Mouse (Mus musculus) layer of hippocampus, adult 9-11 months (tissue): ENCODE data around the gene Gm20661.

Experiments
- DNase-seq: peaks from one replicate; pipeline ENCODE4 v3.0.0; 2022

Gene Gm20661

GRCm38 (mm10) chr9:107968531-107968930 is 14.3 kb upstream of the Gm20661 start:
- no peak for DNase-seq

- no peak for DNase-seq
Measured at GRCm38 (mm10) chr9:107970311-107970710, 12.5 kb upstream of the Gm20661 start.

- no peak for DNase-seq
Measured at GRCm38 (mm10) chr9:107971690-107972541, 10.9 kb upstream of the Gm20661 start.

GRCm38 (mm10) chr9:107974491-107975171 is 8.2 kb upstream of the Gm20661 start:
- no peak for DNase-seq

- DNase-seq: no peak
Measured at GRCm38 (mm10) chr9:107975399-107976386, 7.2 kb upstream of the Gm20661 start, which contains the start of gene Uba7. TSS of gene Uba7 (plus strand) at chr9:107975505.

GRCm38 (mm10) chr9:107978815-107979214 is 4.0 kb upstream of the Gm20661 start:
- DNase-seq: no peak

GRCm38 (mm10) chr9:107981684-107982605 is 913 bp upstream of the Gm20661 start:
- DNase-seq: peak; percentile 85

GRCm38 (mm10) chr9:107983421-107983890 is 598 bp downstream of the Gm20661 start:
- peak; percentile 89 for DNase-seq

GRCm38 (mm10) chr9:107984052-107984753 is 1.3 kb downstream of the Gm20661 start:
- no peak for DNase-seq

GRCm38 (mm10) chr9:107984754-107985055 is 1.8 kb downstream of the Gm20661 start:
- DNase-seq: no peak

GRCm38 (mm10) chr9:107985131-107986119 is 2.6 kb downstream of the Gm20661 start, which contains the start of gene Inka1:
TSS of gene Inka1 (minus strand) at chr9:107985879.
- DNase-seq: peak; percentile 89

- peak; percentile 77 for DNase-seq
Measured at GRCm38 (mm10) chr9:107986376-107986775, 3.5 kb downstream of the Gm20661 start.

GRCm38 (mm10) chr9:107987950-107988349 is 5.1 kb downstream of the Gm20661 start:
- no peak for DNase-seq

GRCm38 (mm10) chr9:107992197-107992596 is 9.3 kb downstream of the Gm20661 start, which contains the start of gene Cdhr4:
TSS of gene Cdhr4 (plus strand) at chr9:107992497.
- no peak for DNase-seq

GRCm38 (mm10) chr9:107993013-107993412 is 10.2 kb downstream of the Gm20661 start:
- DNase-seq: no peak

GRCm38 (mm10) chr9:107994464-107994863 is 11.6 kb downstream of the Gm20661 start:
- DNase-seq: no peak

- DNase-seq: no peak
Measured at GRCm38 (mm10) chr9:107995513-107995912, 12.7 kb downstream of the Gm20661 start.

- DNase-seq: no peak
Measured at GRCm38 (mm10) chr9:107996049-107996448, 13.2 kb downstream of the Gm20661 start, which contains the start of gene Gm20662. TSS of gene Gm20662 (plus strand) at chr9:107996349.
